Mouse (Mus musculus): ENCODE data around the gene Tpst1.

DNA sequence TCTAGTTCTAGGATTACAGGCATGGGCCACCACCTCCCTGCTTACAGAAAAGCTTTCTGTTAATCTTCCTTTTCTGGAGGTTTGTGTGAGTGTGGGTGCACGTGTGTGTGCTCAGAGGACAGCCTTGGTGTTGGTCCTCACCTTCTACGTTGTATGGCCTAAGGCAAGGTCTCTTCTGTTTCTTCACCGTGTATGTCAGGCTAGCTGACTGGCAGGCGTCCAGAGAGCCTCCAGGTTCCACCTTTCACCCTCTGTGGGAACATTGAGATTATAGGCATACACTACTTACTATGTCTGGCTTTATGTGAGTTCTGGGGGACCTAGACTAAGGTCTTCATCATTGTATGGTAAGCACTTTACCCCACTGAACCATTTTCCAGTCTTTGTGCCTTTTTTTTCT, 9.3 kb downstream of the Tpst1 start:
- TF ChIP-seq CTCF (IDR thresholded peaks at IDR 0.05; ENCODE audit: borderline replicate concordance, insufficient read depth, low read depth, low read length) (no peak), POLR2A (IDR thresholded peaks at IDR 0.05; ENCODE audit: borderline replicate concordance, insufficient read depth, low read length) (no peak)
